Mouse (Mus musculus) c-Kit-positive CD71-positive TER-119-positive erythroid progenitor cells, embryonic 14.5 days (primary cell): ENCODE data around the gene Sorbs2.

Experiments used
- DNase-seq: peaks from one replicate; pipeline ENCODE4 v3.0.0-alpha.2; 2013; ENCODE audit warnings: low spot score

The Sorbs2 gene

GRCm38 (mm10) chr8:45507634-45508321 lies at the start of gene Sorbs2:
TSS of gene Sorbs2 (plus strand) at chr8:45507788.
- DNase-seq = no peak

- no peak for DNase-seq
Observed at GRCm38 (mm10) chr8:45457874-45458273, 49.7 kb upstream of the Sorbs2 start.

GRCm38 (mm10) chr8:45469006-45469405 lies 38.6 kb upstream of the Sorbs2 start:
- no peak for DNase-seq

- no peak for DNase-seq
Observed at GRCm38 (mm10) chr8:45469507-45470178, 37.9 kb upstream of the Sorbs2 start.

GRCm38 (mm10) chr8:45480886-45481285 lies 26.7 kb upstream of the Sorbs2 start:
- DNase-seq = no peak

GRCm38 (mm10) chr8:45486281-45486680 lies 21.3 kb upstream of the Sorbs2 start:
- DNase-seq = no peak

- DNase-seq = no peak
Observed at GRCm38 (mm10) chr8:45503971-45504370, 3.6 kb upstream of the Sorbs2 start.

GRCm38 (mm10) chr8:45506376-45506775 lies 1.2 kb upstream of the Sorbs2 start:
- DNase-seq = no peak

- no peak for DNase-seq
Observed at GRCm38 (mm10) chr8:45507277-45507633, 333 bp upstream of the Sorbs2 start.

GRCm38 (mm10) chr8:45508521-45509104 lies 1.0 kb downstream of the Sorbs2 start:
- DNase-seq = no peak

GRCm38 (mm10) chr8:45512369-45512768 lies 4.8 kb downstream of the Sorbs2 start:
- no peak for DNase-seq

- DNase-seq = no peak
Observed at GRCm38 (mm10) chr8:45521595-45521994, 14.0 kb downstream of the Sorbs2 start.

GRCm38 (mm10) chr8:45527708-45528107 lies 20.1 kb downstream of the Sorbs2 start:
- no peak for DNase-seq

GRCm38 (mm10) chr8:45528890-45529289 lies 21.3 kb downstream of the Sorbs2 start:
- DNase-seq = no peak

- no peak for DNase-seq
Observed at GRCm38 (mm10) chr8:45536578-45536977, 29.0 kb downstream of the Sorbs2 start.

- DNase-seq = no peak
Observed at GRCm38 (mm10) chr8:45540513-45540912, 32.9 kb downstream of the Sorbs2 start.

- no peak for DNase-seq
Observed at GRCm38 (mm10) chr8:45552175-45552574, 44.6 kb downstream of the Sorbs2 start.

GRCm38 (mm10) chr8:45554627-45555026 lies 47.0 kb downstream of the Sorbs2 start:
- DNase-seq = no peak

- no peak for DNase-seq
Observed at GRCm38 (mm10) chr8:45557936-45558335, 50.3 kb downstream of the Sorbs2 start.

GRCm38 (mm10) chr8:45558426-45558825 lies 50.8 kb downstream of the Sorbs2 start:
- DNase-seq = no peak

GRCm38 (mm10) chr8:45559176-45559820 lies 51.7 kb downstream of the Sorbs2 start:
- no peak for DNase-seq

- no peak for DNase-seq
Observed at GRCm38 (mm10) chr8:45565189-45565588, 57.6 kb downstream of the Sorbs2 start.

GRCm38 (mm10) chr8:45570117-45570516 lies 62.5 kb downstream of the Sorbs2 start:
- no peak for DNase-seq
